Mouse (Mus musculus) neutrophil, adult 5-6 weeks (primary cell): ENCODE data around the gene Scimp. TPM values are rescaled to one million over a fixed set of nuclear protein-coding genes. Genes with fewer than 3 reads are reported as not detected.
A peak's percentile ranks its signal among the peaks of the same experiment; 100 is the strongest.

ENCODE experiments used
- ATAC-seq: fragments of 151-379, 151-347 bp; 2 replicates; pipeline ENCODE4 v1.8.0; 2017; ENCODE audit warnings: mild to moderate bottlenecking, moderate TSS enrichment; ENCODE audit not compliant: insufficient number of reproducible peaks, poor library complexity, low FRiP score, severe bottlenecking; ENCODE audit errors: extremely low read depth
- total RNA-seq: library from RNA; stranded (forward); fragments of 200-1000 nt; gene quantifications from 2 replicates; pipeline ENCODE4 v1.2.3, GENCODE M21; 2017

The Scimp gene
- total RNA-seq, 1 experiment from 2014 or later, result 25.1 TPM

GRCm38 (mm10) chr11:70815498-70816078 lies 3.2 kb upstream of the Scimp start:
- ATAC-seq, result peak; percentile 75

- no peak for ATAC-seq
Measured at GRCm38 (mm10) chr11:70815071-70815470, 2.7 kb upstream of the Scimp start.

GRCm38 (mm10) chr11:70811471-70812240 lies 730 bp downstream of the Scimp start:
- ATAC-seq, result no peak

- ATAC-seq, result no peak
Measured at GRCm38 (mm10) chr11:70811041-70811440, 1.3 kb downstream of the Scimp start.

- ATAC-seq, result no peak
Measured at GRCm38 (mm10) chr11:70809011-70809410, 3.4 kb downstream of the Scimp start.

GRCm38 (mm10) chr11:70808101-70808500 lies 4.3 kb downstream of the Scimp start:
- no peak for ATAC-seq

GRCm38 (mm10) chr11:70807630-70808029 lies 4.8 kb downstream of the Scimp start:
- ATAC-seq, result no peak

GRCm38 (mm10) chr11:70806697-70807096 lies 5.7 kb downstream of the Scimp start:
- no peak for ATAC-seq

GRCm38 (mm10) chr11:70805641-70806175 lies 6.7 kb downstream of the Scimp start:
- ATAC-seq, result no peak

- ATAC-seq, result no peak
Measured at GRCm38 (mm10) chr11:70804395-70804794, 8.0 kb downstream of the Scimp start.

GRCm38 (mm10) chr11:70803711-70804200 lies 8.6 kb downstream of the Scimp start:
- peak; percentile 63 for ATAC-seq

GRCm38 (mm10) chr11:70802865-70803261 lies 9.5 kb downstream of the Scimp start:
- ATAC-seq, result no peak

GRCm38 (mm10) chr11:70802208-70802864 lies 10.1 kb downstream of the Scimp start:
- ATAC-seq, result no peak

GRCm38 (mm10) chr11:70792409-70792808 lies 20.0 kb downstream of the Scimp start:
- ATAC-seq, result no peak

GRCm38 (mm10) chr11:70791676-70792075 lies 20.7 kb downstream of the Scimp start:
- ATAC-seq, result no peak

GRCm38 (mm10) chr11:70790874-70791551 lies 21.4 kb downstream of the Scimp start:
- ATAC-seq, result no peak

- no peak for ATAC-seq
Measured at GRCm38 (mm10) chr11:70790426-70790825, 22.0 kb downstream of the Scimp start.

GRCm38 (mm10) chr11:70788972-70789655 lies 23.3 kb downstream of the Scimp start:
- peak; percentile 53 for ATAC-seq

GRCm38 (mm10) chr11:70787052-70787451 lies 25.3 kb downstream of the Scimp start:
- peak; percentile 55 for ATAC-seq
